Mouse (Mus musculus) erythroblast, adult 5-6 weeks (primary cell): ENCODE results near the gene Ass1. TPM values are rescaled to one million over a fixed set of nuclear protein-coding genes. Genes with fewer than 3 reads are reported as not detected.

ENCODE experiments used
- ATAC-seq: replicated peaks from 2 replicates; pipeline ENCODE4 v1.8.0; 2016; ENCODE audit warnings: moderate number of reproducible peaks, mild to moderate bottlenecking, moderate TSS enrichment, inconsistent platforms; ENCODE audit not compliant: poor library complexity, low FRiP score, severe bottlenecking
- total RNA-seq, 2 experiments: library from RNA; stranded (forward) in 1 of 2; stranded (reverse) in 1 of 2; fragments of 150-400 nt in 1 of 2; fragments of 200-764, 138-1000 nt in 1 of 2; gene quantifications; 2 replicates each; pipeline versions ENCODE4 v1.2.3 to v1.2.4; 2015 to 2017; ENCODE audit warnings: low replicate concordance in 2 of 2

Ass1 gene
- 18.4 and 33.2 TPM in 2 replicates for total RNA-seq (2015; ENCODE audit: low replicate concordance)
- total RNA-seq (2017; ENCODE audit: low replicate concordance) = 3.7 and 17.6 TPM in 2 replicates

DNA sequence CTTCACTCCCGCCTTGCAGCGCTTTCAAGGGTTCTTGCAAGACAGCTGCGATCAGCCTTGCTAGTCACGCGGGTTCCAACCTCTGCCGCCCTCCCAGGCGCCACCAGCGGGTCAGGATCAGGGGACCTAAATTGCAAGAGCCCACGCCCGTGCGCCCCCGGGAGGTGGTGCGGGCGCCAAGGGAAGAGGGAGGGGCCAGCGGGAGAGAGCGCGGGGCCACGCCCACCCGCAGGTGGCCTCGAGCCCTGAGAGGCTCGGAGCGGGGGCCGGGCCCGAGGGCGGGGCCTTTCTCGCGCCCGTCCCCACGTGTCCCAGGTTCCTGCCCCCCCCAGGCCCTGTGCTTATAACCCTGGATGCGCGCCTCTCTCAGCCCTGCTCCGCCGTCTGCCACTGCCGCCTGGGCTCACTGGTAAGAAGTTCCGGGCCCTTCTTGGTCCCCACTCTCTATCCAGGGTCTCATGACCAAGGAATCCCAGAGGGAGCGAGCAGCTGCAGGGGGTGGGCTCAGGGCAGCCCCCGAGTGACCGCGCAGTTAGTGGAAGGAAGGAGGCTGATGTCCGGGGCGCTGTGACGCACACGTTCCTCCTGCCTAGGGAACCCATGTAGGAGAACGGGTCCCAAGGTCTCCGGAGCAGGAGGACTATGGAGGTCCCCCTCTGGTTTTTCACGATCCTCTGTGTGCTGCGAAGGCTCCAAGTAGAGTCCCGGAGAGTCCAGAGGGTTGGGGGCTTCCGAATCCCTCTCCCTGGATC is at the start of gene Ass1:
Gene Ass1 (plus strand): TSS at position 277 of the 752 bp plus-strand sequence.
- no peak for ATAC-seq

DNA sequence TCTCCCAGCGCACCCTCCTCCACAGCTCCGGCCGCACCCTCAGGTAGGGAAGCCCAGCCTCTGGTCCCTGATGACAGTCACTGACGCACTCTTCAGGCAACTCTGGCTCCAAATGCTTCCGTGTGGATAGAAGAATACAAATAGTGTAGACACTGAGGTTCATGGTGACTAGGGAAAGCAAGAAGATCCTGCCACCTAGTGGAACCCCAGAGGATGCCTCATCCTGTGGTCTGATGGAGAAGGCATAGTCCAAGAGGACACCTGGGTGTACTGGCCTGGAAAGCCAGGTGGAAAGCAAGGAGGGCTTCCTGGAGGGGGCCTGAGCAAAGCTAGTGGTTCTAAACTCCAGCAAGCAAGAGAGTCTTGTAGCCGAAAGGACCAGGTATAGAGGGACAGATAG is 49.1 kb upstream of the Ass1 start:
- no peak for ATAC-seq

DNA sequence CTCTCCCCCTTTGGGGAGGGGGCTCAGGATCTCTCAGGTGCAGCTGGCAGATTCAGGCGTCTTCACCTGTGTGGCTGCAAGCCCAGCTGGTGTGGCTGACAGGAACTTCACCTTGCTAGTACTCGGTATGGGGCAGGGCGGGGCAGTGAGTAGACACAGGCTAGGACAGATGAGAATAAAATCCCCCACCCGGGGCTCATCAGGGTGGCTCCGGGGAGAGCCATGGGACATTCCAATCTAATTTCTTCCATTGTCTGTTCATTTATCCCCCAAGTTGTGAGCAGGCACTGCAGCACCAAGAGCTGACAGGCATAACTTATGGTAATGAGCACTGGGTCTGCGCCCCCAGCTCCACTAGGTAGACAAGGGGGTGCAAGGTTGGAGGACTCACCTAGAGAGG is 47.4 kb upstream of the Ass1 start:
- no peak for ATAC-seq

DNA sequence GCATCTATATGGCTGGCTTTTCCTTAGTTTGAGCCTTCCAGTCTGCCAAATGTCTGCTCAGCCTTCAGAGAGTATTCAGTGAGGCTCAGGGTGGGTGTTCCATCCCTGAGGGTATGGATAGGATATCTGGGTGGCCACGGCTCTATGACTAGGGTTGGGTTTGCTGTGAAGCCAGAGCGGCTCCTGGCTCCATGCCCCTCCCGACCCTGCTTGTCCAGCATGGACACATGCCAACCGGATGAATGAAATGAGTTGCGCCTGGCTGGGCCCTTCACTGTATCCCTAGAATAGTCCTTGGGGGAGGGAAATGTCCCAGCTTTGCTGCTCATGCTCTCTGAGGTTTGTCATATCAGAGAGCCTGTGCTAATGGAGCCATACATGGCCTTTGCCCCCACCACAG is 38.5 kb upstream of the Ass1 start:
- no peak for ATAC-seq

DNA sequence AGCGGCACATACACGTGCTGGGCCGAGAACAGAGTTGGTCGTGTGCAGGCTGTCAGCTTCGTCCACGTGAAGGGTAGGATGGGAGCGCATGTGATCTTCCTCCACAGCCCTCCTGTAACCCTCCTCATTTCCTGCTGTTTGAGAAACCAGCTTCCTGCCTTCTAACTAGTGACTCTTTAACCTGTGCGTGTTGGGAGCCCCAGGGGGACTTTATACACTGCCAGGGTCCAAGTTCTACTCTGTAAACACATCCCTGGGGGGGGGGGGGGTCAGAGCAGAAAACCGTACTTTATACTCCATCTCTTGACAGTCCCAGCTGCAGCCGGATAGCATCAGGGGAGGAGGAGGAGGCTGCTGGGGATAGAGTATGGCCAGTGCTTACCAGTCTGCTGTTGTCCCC is 35.3 kb upstream of the Ass1 start:
- ATAC-seq = no peak

DNA sequence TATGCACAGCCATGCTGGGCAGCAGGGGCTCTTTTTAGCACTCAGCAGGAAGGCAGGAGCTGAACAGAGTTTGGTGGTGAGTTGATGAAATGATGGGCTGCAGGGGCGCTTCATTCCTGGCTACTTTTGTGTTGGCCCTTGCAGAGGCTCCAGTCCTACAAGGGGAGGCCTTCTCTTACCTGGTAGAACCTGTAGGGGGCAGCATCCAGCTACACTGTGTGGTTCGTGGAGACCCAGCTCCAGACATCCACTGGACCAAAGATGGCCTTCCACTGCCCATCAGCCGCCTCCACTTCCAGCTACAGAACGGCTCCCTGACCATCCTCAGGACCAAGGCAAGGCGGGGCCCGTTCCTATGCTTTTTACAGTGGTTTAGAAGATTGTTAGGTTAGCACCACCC is 34.4 kb upstream of the Ass1 start:
- no peak; the same call in 1 of the 2 replicates for ATAC-seq

DNA sequence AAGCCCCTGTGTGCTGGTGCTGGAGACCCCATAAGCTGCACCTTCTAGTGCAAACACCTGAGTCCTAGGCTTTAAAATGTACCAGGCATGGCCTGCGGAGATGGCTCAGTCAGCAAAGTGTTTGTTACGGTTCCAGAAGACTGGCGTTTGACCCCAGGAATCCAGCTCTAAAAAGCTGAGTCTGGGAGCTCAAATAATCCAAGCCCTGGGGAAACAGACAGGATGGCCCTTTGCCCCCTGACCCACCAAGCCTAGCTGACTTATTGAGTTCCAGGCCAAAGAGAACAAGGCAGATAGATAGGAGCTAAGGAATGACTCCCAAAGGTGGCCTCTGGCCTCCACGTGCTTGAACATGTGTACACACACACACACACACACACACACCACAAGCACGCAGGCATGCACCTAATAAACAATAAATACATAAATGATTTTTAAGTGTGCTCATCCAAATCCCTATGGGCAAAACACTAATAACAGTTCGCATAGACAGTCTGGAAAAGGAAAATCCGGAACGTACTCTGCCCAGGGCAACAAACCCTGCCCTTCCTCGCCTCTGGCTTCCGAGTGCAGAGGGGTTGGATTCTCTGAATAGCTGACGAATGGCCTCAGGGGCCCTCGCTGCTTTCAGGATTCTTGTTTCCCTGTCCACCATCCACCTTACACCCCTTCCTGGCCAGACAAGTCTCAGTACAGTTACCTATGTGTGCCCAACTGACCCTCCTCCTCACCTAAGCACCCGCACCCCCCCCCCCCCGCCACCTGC is 32.3 kb upstream of the Ass1 start:
- no peak for ATAC-seq

DNA sequence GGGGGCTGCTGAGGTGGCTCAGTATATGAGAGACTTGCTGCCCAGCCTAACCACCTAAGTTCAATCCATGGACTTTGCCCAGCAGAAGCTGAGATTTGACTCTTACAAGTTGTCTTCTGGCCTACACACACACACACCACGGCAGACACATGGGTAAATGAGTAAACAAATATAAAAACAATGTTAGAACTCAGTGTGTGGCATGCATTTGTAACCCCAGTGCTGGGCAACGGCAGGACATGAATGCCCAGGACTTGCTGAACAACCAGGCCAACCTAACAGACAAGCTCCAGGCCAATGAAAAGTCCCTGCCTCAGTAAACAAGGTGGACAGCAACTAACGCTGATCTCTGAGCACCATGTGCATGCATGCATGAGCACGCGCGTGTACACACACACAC is 30.4 kb upstream of the Ass1 start:
- ATAC-seq = no peak

DNA sequence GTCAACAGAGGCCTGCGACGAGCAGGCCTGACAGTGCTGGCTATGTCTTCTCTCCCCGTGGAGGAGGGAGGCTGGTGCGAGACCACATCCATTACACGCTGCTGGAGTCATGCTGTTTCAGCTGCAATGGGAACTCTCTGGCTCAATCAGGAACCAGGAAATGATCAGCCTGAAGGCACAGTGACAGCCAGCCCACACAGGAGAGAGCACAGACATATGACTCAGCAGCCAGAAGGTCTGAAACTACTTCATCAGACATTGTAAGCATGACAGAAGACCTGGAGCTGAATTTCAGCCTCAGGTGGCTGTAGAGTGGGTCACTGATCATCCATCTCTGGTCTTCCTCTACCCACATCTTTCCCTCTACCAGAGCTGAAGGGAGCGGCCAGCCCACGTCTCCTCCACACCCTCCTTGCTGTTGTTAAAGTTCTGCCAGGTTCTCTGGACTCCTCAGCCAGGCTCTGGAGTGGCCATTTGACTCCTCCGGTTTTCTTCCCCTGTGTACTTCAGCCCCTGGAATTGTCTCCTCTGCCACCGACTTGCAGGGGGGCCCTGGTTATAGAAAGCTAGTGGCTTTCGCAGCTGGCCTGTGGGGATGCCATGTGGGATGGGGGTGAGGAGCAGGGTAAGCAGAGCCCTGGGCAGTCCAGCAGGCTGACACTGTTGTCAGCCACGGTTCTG is 27.4 kb upstream of the Ass1 start:
- no peak for ATAC-seq

DNA sequence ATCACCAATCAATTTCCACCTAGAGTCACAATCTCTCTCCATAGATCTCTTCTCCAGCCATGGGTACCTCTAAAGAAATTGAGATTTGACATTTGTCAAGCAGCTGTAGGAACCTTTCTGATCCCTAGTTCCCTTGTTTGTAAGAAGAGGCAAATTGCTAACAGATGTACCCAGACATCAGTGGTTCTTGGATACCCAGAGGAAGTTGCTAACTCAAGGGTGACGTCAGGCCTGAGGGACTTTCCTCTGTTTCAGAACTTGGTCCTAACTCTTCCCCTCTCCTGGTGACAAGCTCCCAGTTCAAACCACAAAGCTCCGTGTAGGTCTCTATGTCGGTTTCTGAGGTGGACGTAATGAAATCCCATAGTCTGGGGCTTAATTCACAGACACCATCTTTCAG is 24.0 kb upstream of the Ass1 start:
- ATAC-seq = no peak

DNA sequence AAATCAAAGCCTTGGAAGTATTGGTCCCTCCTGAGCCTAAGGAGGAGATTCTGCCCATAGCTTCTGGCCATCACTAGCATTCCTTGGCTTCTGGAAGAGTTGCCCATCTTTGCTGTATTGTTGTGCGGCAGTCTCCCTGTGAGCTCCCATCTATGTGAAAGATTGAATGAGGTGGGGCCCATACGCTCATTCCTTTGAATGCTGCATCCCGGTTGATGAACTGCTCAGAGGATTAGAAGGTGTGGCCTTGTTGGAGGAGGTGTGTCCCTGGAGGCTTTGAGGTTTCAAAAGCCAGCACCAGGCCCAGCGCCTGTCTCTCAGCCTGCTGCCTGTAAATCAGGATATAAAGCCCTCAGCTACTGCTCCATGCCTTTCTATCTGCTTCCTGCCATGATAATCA is 23.6 kb upstream of the Ass1 start:
- no peak for ATAC-seq

DNA sequence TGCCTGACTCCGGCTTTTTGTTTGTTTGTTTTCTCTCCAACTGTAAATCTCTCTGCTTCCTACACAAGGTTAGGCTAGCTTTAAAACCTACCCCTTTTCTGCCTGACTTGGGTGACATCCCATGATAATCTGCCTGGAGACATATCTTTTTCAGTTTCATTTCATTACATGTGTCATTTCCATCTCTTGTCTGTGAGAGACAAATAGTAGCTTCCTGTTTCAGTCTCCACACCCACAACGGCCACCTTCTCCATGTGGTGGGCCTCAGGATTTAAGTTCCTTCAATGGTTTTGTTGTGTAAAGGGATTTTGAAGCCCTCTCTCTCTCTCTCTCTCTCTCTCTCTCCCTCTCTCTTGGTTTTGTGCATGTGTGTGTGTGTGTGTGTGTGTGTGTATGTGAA is 22.5 kb upstream of the Ass1 start:
- ATAC-seq = no peak

DNA sequence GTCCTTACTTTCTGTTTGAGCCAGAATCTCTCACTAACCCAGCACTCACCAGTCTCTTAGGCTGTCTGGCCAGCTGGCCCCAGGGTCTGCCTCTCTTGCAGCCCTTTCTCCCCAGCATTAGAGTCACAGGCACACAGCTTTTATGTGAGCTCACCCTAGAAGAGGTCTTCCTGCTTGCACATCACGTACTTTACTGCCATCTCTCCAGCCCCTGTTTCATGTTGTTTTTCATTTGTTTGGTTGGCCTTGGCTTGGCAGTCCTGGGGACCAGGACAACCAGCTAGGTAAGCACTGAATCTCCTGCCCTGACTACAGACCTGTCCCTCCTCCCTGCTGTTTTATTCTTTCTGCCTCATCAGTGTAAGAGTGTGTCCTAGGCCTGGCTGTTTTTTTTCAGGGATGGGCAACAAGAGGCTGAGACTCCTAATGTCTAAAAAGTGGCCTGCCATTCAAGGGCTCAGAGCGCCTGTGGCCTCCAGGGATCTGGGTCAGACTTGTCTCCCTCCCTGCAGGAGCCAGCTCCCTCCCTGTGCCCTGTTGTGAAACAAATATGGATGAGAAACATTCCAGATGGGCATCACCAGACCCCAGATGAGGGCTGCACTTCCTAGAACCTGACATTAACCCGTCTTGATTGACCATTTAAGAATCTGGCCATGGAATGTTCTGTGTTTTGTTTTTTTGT is 21.1 kb upstream of the Ass1 start:
- no peak for ATAC-seq

DNA sequence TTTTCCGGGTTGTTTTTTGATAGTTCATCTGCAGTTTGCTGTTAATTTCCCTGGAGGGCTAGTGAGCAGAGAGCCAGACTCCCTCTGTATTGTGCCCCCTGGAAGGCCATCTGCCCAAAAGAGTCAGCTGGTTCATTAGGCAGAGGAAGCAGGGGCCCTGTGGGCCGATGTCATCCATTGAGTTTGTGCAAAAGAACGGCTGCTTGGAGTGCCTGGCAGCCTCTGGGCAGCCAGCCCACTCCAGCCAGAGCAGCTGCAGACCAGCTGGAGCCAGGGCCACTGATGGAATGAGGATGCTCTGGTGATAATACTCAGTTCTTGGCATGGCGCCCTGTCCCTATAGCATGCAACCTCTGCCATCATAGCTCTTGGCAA is 20.6 kb upstream of the Ass1 start:
- ATAC-seq = no peak

DNA sequence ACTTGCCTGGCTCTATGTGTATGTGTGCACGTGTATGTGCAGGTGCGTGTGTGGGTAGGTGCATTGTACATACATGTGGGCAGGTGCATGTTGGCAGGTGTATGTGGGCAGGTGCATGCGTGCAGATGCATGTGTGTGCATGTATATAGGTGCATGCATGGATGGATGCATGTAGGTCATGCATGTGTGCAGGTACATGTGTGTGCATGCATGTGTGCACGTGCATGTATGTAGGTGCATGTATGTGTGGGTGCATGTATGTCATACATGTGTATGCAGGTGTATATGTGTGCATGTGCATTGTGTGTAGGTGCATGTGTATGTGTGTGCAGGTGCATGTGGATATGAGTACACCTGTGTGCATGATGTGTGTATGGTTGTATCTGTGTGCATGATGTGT is 20.1 kb upstream of the Ass1 start:
- no peak for ATAC-seq

DNA sequence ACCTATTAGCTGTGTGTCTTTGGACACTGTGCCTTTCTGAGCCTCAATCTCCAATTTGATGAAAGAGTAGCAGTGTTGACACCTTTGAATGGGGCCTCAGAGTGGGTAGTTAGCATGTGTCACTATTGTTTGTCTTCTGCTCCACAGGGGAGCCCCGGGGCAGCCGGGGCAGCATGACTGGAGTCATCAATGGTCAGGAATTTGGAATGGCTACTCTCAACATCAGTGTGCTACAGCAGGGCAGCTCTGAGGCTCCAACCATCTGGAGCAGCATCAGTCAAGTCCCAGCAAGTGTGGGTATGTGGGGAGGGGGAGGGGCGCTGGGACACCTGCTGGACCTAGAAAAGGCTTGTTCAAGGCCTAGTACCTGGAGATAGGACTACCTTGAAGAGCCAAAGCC is 19.3 kb upstream of the Ass1 start:
- no peak for ATAC-seq

DNA sequence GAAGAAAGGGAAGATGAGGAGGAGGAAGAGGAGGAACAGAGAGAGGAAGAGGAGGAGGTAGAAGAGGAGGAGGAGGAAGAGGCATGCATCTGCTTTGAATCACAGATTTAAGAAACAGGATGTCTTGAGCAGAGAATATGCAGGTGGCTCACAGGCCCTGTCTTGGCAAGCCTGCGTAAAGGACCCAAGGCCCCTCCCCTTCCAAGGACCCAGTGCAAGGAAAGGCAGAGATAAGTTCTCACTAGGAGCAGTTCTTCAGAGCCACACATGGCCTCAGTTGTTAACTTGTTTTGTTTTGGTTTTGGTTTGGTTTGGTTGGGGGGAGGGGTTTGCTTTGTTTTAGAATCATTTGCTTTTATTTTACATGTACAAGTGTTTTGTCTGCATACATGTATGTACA is 18.5 kb upstream of the Ass1 start:
- ATAC-seq = no peak

DNA sequence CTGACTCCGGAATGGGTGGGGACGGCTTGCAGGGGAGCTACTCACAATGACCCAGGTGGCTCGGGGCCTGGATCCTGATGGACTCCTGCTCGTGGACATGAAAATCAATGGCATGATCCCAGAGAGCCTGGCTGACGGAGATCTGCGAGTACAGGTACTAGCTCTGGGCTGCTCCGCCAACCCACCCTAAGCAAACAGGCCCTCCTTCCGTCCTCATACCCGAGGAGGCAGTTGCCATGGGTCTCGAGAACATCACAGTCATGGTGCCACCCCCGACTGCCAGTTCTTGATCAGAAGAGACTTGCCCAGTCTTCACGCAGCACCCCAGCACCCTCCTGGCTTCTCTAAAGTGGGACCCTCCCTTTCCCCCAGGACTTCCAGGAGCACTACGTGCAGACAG is 17.0 kb upstream of the Ass1 start:
- no peak for ATAC-seq

DNA sequence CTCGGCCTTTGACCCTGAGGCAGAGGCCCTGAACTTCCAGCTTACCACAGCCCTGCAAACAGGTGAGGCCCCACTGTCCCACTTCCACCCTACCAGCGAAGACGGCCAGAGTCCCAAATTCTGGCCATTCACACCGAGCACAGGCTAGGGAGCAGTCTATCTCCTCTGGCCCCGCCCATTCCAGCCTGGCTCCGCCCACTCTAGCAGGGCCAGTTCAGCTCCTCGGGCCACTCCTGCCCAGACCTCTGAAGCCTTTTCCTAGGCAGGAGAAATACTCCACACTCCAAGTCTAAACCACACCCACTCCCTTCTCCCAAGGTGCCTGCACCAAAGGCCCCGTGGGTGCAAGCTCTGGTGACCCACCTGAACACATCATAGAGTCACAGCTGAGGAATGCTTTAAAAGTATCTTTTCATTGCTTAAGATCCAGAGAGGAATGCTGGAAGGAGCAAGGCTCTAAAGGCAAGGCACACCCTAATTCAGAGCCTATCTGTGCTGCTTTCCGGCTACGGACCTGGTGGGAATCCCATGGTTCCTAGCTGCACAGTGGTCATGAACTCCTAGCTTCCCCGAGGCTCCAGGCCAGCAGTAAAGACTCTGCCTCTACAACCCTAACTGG is 16.3 kb upstream of the Ass1 start:
- no peak for ATAC-seq

DNA sequence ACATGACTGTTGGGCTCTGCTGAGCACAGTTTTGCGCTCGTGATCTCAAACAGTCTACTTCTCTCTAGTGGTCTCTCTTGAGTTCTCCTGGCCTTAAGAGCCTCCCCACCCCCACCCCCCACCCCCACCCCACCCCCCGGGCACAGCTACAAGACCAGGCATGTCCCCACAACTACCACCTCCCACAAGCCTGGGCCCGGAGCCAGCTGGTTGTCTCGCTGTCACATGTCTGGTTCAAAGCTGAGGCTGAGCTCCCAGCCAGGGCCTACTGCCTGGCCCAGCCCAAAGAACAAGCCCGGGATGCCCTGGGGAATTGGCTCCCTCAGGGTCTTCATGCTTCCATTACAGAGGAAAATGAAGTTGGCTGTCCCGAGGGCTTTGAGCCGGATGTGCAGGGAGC is 15.7 kb upstream of the Ass1 start:
- no peak for ATAC-seq
